Mouse (Mus musculus) frontal cortex, adult 2 months (tissue): ENCODE measurements around the gene Gad2. TPM values are rescaled to one million over a fixed set of nuclear protein-coding genes. Genes with fewer than 3 reads are reported as not detected.
"Not testable (repeated sequence)": the region's sequence is repeated elsewhere in the genome, so short reads cannot be mapped to it uniquely, and the experiment has no call there.

Experiments used
- DNase-seq, 2 experiments: peaks; one replicate each; pipeline ENCODE4 v3.0.0; 2022; ENCODE audit warnings: low spot score in 1 of 2; ENCODE audit errors: extremely low spot score in 1 of 2
- polyA plus RNA-seq: library from polyadenylated mRNA; depleted of rRNA; stranded (reverse); fragments of >200 nt; gene quantifications from 2 replicates; pipeline ENCODE4 v1.2.3, GENCODE M21; 2012; rRNA removed

The Gad2 gene
- 87.9 and 93.6 TPM in 2 replicates for polyA plus RNA-seq

- no peak for DNase-seq
Observed at GRCm38 (mm10) chr2:22621828-22622731, at the start of gene Gad2. Gene Gad2 (plus strand): TSS chr2:22622205.

GRCm38 (mm10) chr2:22587469-22588169 lies 34.4 kb upstream of the Gad2 start:
- not testable (repeated sequence) for DNase-seq

GRCm38 (mm10) chr2:22588170-22588541 lies 33.8 kb upstream of the Gad2 start:
- not testable (repeated sequence) for DNase-seq

- not testable (repeated sequence) for DNase-seq
Observed at GRCm38 (mm10) chr2:22588673-22589381, 33.2 kb upstream of the Gad2 start.

- DNase-seq = not testable (repeated sequence)
Observed at GRCm38 (mm10) chr2:22589382-22590205, 32.4 kb upstream of the Gad2 start.

GRCm38 (mm10) chr2:22590206-22590490 lies 31.9 kb upstream of the Gad2 start:
- no peak for DNase-seq

- DNase-seq = no peak
Observed at GRCm38 (mm10) chr2:22617951-22618350, 4.1 kb upstream of the Gad2 start.

GRCm38 (mm10) chr2:22619416-22619815 lies 2.6 kb upstream of the Gad2 start:
- no peak for DNase-seq

GRCm38 (mm10) chr2:22620030-22620429 lies 2.0 kb upstream of the Gad2 start:
- DNase-seq = no peak

GRCm38 (mm10) chr2:22620534-22620933 lies 1.5 kb upstream of the Gad2 start:
- DNase-seq = no peak

GRCm38 (mm10) chr2:22620978-22621827 lies 802 bp upstream of the Gad2 start:
- no peak for DNase-seq

- no peak for DNase-seq
Observed at GRCm38 (mm10) chr2:22623111-22624070, 1.4 kb downstream of the Gad2 start.

GRCm38 (mm10) chr2:22624188-22624975 lies 2.4 kb downstream of the Gad2 start:
- DNase-seq = no peak

GRCm38 (mm10) chr2:22625096-22625960 lies 3.3 kb downstream of the Gad2 start:
- no peak for DNase-seq

GRCm38 (mm10) chr2:22627147-22627666 lies 5.2 kb downstream of the Gad2 start:
- DNase-seq = no peak

GRCm38 (mm10) chr2:22627819-22628432 lies 5.9 kb downstream of the Gad2 start:
- DNase-seq = no peak
